Mouse (Mus musculus): ENCODE measurements around the gene Krt20.

The Krt20 gene

GRCm38 (mm10) chr11:99437972-99438371 lies at the start of gene Krt20:
TSS of gene Krt20 (minus strand) at chr11:99438150.
- DNase-seq (ENCODE audit: low spot score): no peak

- no peak for DNase-seq (ENCODE audit: low spot score)
These were observed 37.0 kb upstream of the Krt20 start for GRCm38 (mm10) chr11:99474981-99475380.

DNA sequence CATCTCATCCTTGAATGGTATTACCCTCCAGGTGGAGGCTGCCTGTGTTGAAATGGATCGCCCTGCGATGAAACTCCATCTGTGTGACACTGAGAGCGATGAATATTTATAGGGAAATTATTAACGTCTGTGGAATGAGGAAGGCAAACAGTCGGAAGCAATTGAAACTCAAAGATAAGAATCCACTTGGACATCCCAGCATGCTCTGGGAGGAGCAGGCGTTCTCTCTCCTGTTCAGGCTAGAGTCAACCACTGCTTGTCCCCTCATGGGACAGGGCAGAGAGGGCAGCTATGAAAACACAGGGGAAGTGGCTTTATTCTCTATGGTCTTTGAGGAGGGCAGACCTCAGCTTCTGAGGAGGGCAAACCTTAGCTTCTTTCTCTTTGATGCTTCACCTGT lies 35.5 kb upstream of the Krt20 start:
- no peak for DNase-seq (ENCODE audit: low spot score)

- DNase-seq (ENCODE audit: low spot score): no peak
These were observed 34.5 kb upstream of the Krt20 start for GRCm38 (mm10) chr11:99472405-99472804.

GRCm38 (mm10) chr11:99471946-99472345 lies 34.0 kb upstream of the Krt20 start:
- no peak for DNase-seq (ENCODE audit: low spot score)

DNA sequence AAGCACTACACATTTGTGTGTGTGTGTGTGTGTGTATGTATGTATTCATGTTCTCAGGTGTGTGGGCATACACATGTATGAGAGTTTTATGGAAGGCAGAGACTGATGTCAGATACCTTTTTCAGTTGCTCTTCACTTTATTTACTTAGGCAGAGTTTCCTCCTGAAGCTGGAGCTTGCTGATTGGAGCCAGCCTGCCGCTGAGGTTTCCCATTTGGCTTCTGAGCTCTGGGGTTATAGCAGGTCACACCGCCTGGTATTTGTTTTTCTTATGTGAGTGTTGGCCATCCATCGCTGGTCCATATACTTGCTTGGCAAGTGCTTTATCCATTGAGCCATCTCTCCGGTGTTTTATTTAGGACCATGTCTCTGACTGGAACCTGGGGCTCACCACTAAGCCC lies 31.3 kb upstream of the Krt20 start:
- DNase-seq (ENCODE audit: low spot score): no peak

- no peak for DNase-seq (ENCODE audit: low spot score)
These were observed 30.6 kb upstream of the Krt20 start for GRCm38 (mm10) chr11:99468566-99468965.

- DNase-seq (ENCODE audit: low spot score): no peak
These were observed 28.4 kb upstream of the Krt20 start for GRCm38 (mm10) chr11:99466316-99466715.

- peak; percentile 89 for DNase-seq (ENCODE audit: low spot score)
These were observed 26.9 kb upstream of the Krt20 start for GRCm38 (mm10) chr11:99464836-99465235.

DNA sequence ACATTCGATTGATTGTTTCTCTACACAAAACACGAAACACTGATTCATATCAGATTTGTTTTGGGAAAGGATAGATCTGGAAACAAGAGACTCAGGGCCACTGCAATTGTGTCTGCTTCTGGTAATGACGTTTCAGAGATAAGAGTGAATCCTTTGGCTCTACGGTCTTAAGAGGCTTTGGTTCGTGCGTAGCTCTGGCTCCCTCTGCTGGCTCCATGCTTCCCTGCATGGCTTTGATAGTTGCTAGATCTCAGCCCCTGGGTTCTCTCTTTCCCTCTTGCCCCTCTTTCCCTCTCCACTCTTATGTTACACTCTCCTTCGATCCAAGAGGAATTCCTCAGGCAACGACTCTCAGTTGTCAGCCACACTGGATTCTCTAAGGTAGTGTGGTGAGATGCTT lies 25.2 kb upstream of the Krt20 start:
- DNase-seq (ENCODE audit: low spot score): peak; percentile 60

- DNase-seq (ENCODE audit: low spot score): no peak
These were observed 23.8 kb upstream of the Krt20 start for GRCm38 (mm10) chr11:99461736-99462135.

- no peak for DNase-seq (ENCODE audit: low spot score)
These were observed 20.9 kb upstream of the Krt20 start for GRCm38 (mm10) chr11:99458887-99459286.

DNA sequence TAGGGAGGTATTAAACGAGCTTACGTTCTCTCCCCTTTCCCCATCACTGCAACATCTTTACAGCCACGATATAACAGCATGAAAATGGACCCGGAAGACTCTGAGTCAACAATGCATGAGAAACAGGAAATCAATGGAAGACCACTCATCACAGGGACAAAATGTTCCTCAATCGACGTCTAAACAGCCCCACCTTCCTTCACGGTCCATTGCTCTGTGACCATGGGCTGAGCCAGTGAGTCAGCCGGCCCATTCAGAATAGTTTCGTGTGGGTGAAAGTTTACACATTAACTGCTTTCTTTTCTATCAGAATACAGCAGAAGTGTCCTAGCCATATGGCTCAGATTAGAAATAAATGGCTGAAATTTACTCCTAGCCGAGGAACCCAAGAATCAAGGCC lies 16.8 kb upstream of the Krt20 start:
- no peak for DNase-seq (ENCODE audit: low spot score)

GRCm38 (mm10) chr11:99454044-99454443 lies 16.1 kb upstream of the Krt20 start:
- no peak for DNase-seq (ENCODE audit: low spot score)

DNA sequence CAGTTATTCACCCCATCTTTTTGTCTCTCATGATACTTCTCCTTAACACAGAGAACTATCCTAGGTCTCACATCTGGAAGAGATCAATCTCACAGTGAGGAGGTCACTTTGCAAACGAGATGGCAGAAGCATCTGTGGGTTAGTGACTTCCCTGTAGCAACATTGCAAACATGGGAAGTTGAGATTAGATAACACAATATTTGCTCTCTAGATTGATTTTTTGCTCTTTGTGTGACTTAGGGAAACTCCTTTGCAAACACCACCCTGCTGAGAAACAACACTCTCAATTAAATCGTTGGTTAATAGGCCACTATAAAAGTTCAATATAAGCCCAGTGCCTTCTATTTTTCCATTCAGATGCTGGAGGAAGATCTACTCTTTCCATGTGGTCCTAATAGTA lies 10.8 kb upstream of the Krt20 start:
- no peak for DNase-seq (ENCODE audit: low spot score)

DNA sequence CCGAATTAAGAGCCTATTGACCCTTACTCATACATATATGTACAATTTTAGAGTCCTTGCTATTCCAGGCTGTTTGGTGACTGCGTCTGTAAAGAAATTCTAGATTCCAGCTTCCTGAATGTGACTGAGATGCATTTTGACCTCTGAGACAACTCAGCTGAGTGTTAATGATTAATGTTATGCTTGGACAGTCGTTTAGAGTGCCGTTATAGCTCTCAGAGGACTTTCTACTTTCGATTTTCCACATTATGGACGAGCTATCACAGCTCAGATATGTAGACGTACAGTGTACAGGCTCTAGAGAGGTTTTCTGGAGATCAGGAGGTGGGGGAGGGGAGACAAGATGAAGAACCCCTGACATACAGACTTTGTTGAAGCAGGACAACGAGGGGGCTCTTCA lies 3.3 kb upstream of the Krt20 start:
- no peak for DNase-seq (ENCODE audit: low spot score)

GRCm38 (mm10) chr11:99439465-99439864 lies 1.5 kb upstream of the Krt20 start:
- no peak for DNase-seq (ENCODE audit: low spot score)

GRCm38 (mm10) chr11:99436625-99437024 lies 1.3 kb downstream of the Krt20 start:
- DNase-seq (ENCODE audit: low spot score): no peak

GRCm38 (mm10) chr11:99430670-99431069 lies 7.3 kb downstream of the Krt20 start:
- DNase-seq (ENCODE audit: low spot score): no peak

GRCm38 (mm10) chr11:99422159-99422558 lies 15.8 kb downstream of the Krt20 start, which contains the start of gene Krt12:
TSS of gene Krt12 (minus strand) at chr11:99422259.
- no peak for DNase-seq (ENCODE audit: low spot score)

- DNase-seq (ENCODE audit: low spot score): no peak
These were observed 17.4 kb downstream of the Krt20 start for GRCm38 (mm10) chr11:99420586-99420985.

DNA sequence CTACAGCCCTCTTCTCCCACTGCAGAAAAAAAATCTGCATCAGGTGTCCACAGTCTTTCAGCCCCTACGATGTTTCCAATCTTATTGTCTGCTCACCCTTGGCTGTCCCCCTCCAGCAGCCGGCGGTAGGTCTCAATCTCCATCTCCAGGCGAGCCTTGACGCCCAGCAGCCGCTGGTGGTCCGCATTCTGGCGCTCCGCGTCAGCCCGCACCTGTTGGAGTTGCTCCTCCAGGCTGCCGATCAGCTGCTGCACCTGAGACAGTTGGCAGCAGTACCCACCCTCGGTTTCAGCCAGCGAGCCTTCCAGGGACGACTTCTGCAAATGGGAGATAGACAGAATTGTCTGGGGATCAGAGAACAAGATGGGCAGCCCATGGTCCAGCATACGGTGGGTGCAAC lies 20.1 kb downstream of the Krt20 start:
- DNase-seq (ENCODE audit: low spot score): no peak

DNA sequence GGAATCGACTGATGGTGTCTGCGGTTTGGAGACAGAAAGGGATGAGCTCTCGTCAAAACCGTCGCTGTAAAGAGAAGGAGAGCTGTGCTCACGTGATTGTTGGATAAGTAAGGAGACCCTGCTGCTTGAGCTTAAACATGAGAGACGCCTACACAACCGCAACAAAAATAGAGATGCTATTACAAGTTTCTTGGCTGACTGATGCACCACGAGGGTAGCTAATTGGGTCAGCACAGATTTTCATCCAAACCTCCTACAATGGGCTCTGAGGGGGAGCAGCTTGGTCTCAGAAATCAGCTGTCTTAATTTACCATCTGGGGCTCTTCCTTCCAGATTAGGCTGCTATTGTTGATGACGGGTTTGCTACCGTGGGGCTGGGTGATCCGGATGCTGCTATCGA lies 21.0 kb downstream of the Krt20 start:
- no peak for DNase-seq (ENCODE audit: low spot score)

DNA sequence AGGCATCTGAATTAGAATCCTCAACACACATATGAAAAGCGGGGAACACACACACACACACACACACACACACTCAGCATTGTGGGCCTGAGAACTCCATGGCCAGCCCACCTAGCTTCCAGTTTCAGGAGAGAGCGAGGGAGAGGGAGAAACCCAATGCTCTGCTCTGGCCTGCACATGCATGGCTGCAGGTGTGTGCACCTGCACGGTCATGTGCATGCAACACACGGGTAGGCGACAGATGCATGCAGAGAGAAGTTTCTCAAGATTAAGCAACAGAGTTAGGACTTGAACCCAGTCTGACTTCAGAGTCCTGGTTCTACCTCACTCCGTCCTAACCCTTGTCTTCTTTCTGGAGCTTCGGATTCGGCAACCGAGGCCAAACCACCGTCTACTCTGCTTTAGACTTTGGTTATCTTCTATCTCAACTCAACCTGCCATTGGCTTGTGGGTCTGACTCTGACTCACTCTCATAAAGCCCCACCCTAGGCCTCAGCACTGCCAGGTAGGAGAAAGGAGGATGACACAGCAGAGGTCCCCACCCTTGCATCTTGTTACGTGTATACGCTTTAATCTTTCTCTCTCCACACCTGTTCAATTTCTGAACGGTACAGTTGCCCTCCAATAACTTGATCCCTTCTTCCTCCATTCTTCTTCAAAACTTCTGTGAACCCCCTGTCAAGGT lies 23.3 kb downstream of the Krt20 start:
- DNase-seq (ENCODE audit: low spot score): no peak
